Mouse (Mus musculus): ENCODE measurements around the gene Fsd1. TPM values are rescaled to one million over a fixed set of nuclear protein-coding genes. Genes with fewer than 3 reads are reported as not detected.

The Fsd1 gene
- total RNA-seq, 2 experiments from 2014 or later = 72.4 to 82.6 TPM

GRCm38 (mm10) chr17:56008356-56009087 lies 22.2 kb downstream of the Fsd1 start:
- peak; percentile 69 to 73 for DNase-seq (ENCODE audit: extremely low spot score in 1 of 2, low spot score in 1 of 2)

GRCm38 (mm10) chr17:56009088-56009961 lies 23.0 kb downstream of the Fsd1 start:
- peak; percentile 81 to 88 for DNase-seq (ENCODE audit: extremely low spot score in 1 of 2, low spot score in 1 of 2)

- no peak for DNase-seq (ENCODE audit: extremely low spot score in 1 of 2, low spot score in 1 of 2)
Observed at GRCm38 (mm10) chr17:56009962-56010240, 23.6 kb downstream of the Fsd1 start.

- no peak for DNase-seq (ENCODE audit: extremely low spot score in 1 of 2, low spot score in 1 of 2)
Observed at GRCm38 (mm10) chr17:56010255-56010654, 23.9 kb downstream of the Fsd1 start.

GRCm38 (mm10) chr17:56010681-56011080 lies 24.4 kb downstream of the Fsd1 start:
- DNase-seq (ENCODE audit: extremely low spot score in 1 of 2, low spot score in 1 of 2) = peak; percentile 71 to 88

- DNase-seq (ENCODE audit: extremely low spot score in 1 of 2, low spot score in 1 of 2) = no peak
Observed at GRCm38 (mm10) chr17:56011441-56011840, 25.1 kb downstream of the Fsd1 start.

- DNase-seq (ENCODE audit: extremely low spot score in 1 of 2, low spot score in 1 of 2) = no peak
Observed at GRCm38 (mm10) chr17:56015293-56015692, 29.0 kb downstream of the Fsd1 start.

- DNase-seq (ENCODE audit: extremely low spot score in 1 of 2, low spot score in 1 of 2) = no peak
Observed at GRCm38 (mm10) chr17:56016382-56016781, 30.1 kb downstream of the Fsd1 start.

- no peak for DNase-seq (ENCODE audit: extremely low spot score in 1 of 2, low spot score in 1 of 2)
Observed at GRCm38 (mm10) chr17:56016793-56017785, 30.8 kb downstream of the Fsd1 start.

GRCm38 (mm10) chr17:56017848-56018247 lies 31.5 kb downstream of the Fsd1 start:
- DNase-seq (ENCODE audit: extremely low spot score in 1 of 2, low spot score in 1 of 2) = no peak

GRCm38 (mm10) chr17:56018347-56019131 lies 32.2 kb downstream of the Fsd1 start:
- no peak for DNase-seq (ENCODE audit: extremely low spot score in 1 of 2, low spot score in 1 of 2)

GRCm38 (mm10) chr17:56020400-56021084 lies 34.2 kb downstream of the Fsd1 start:
- DNase-seq (ENCODE audit: extremely low spot score in 1 of 2, low spot score in 1 of 2) = no peak

GRCm38 (mm10) chr17:56021161-56021910 lies 35.0 kb downstream of the Fsd1 start:
- no peak for DNase-seq (ENCODE audit: extremely low spot score in 1 of 2, low spot score in 1 of 2)

- no peak for DNase-seq (ENCODE audit: extremely low spot score in 1 of 2, low spot score in 1 of 2)
Observed at GRCm38 (mm10) chr17:56022131-56022988, 36.1 kb downstream of the Fsd1 start.

- no peak for DNase-seq (ENCODE audit: extremely low spot score in 1 of 2, low spot score in 1 of 2)
Observed at GRCm38 (mm10) chr17:56022989-56023290, 36.6 kb downstream of the Fsd1 start.

- DNase-seq (ENCODE audit: extremely low spot score in 1 of 2, low spot score in 1 of 2) = no peak
Observed at GRCm38 (mm10) chr17:56023386-56023785, 37.1 kb downstream of the Fsd1 start.

- no peak for DNase-seq (ENCODE audit: extremely low spot score in 1 of 2, low spot score in 1 of 2)
Observed at GRCm38 (mm10) chr17:56024476-56024875, 38.2 kb downstream of the Fsd1 start.

- DNase-seq (ENCODE audit: extremely low spot score in 1 of 2, low spot score in 1 of 2) = no peak
Observed at GRCm38 (mm10) chr17:56024931-56025330, 38.6 kb downstream of the Fsd1 start.

All from layer of hippocampus, postnatal 25 days (tissue).